Mouse (Mus musculus): ENCODE data around the gene 1810010H24Rik. TPM values are rescaled to one million over a fixed set of nuclear protein-coding genes. Genes with fewer than 3 reads are reported as not detected.

Gene 1810010H24Rik
- polyA plus RNA-seq, 1 experiment from 2014 or later = 1.5 TPM

DNA sequence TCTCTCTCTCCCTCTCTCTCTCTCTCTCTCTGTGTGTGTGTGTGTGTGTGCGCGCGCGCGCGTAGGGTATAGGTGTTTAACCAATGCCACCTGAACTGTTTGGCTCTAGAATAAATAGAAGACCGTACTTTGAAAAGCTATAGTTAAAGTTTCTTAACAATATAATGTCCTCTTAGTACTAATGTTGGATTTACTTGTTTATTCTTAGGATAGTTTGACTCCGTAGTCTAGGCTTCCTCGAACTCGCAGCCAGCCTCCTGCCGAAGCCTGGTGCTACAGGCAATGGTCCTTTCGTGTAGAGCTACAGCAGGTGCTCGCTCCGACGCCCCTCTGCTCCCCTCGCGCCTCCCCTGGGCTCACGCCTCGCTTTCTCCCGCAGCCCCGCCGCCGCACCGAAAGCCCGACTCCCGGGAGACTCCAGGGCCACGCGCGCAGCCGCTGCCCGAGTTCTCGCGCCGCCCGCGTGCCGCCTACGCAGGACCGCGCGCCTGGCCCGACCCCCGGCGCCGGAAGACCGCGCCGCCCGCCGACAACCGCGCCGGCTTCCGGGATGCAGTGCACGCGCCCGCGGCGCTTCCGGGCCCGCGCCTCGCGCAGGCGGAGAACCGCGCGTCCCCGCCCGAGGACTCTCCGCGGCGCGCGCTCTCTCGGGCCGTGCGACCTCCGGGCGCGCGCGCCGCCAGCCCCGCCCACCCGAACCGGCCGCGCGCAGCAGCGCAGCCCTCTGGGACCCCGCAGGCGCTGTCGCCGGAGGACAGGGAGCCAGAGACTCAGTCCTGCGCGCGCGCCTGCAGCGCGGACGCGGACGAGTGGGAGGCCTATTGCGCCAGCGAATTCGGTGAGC, 2.2 kb downstream of the 1810010H24Rik start:
- Histone ChIP-seq H3K9me3 (ENCODE audit: control insufficient read depth, low read length) (no peaks in the 10 kb centered on the region), H3K36me3 (ENCODE audit: control insufficient read depth, insufficient read depth, low read length) (no peaks in the 10 kb centered on the region), H3K27me3 (ENCODE audit: control insufficient read depth, insufficient read depth, low read length) (0 out of 2 replicates have a peak, but pooled peaks cover 5% of the 10 kb centered on the region), H3K9ac (ENCODE audit: low read length) (peak overlapping the region; percentile 68), H3K4me1 (ENCODE audit: control insufficient read depth, insufficient read depth, low read length) (peaks cover 12% of the 10 kb centered on the region; the same call in 1 of the 2 replicates), H3K4me2 (ENCODE audit: low read depth, severe bottlenecking) (peak overlapping the region; percentile 68), H3K4me3 (ENCODE audit: low read depth, low read length) (peak overlapping the region; percentile 62), H3K27ac (replicated peaks; ENCODE audit: low read depth, low read length) (no peak overlapping the region)
- peak; percentile 85 for DNase-seq (ENCODE audit: low spot score)
- WGBS = 1% methylated on average over 88 of the region's 107 CpGs
- ATAC-seq (ENCODE audit: insufficient number of reproducible peaks, low FRiP score, low TSS enrichment, low read depth) = peak; percentile 84

DNA sequence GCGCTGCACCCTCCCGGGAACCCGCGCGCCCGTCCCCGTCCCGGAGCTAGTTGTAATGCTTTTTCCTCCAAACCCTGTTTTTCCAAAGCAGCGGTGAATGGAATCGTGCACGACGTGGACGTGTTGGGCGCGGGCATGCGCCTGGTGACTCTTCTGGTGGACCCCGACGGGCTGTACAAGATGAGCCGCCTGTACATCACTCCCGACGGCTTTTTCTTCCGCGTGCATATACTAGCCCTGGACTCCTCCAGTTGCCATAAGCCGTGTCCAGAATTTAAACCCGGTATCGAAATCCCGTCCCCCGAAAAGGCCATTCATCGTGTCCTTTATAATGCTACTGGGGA, 2.8 kb downstream of the 1810010H24Rik start:
- Histone ChIP-seq H3K27ac (replicated peaks; ENCODE audit: low read depth, low read length) (no peak overlapping the region), H3K36me3 (ENCODE audit: control insufficient read depth, insufficient read depth, low read length) (no peaks in the 10 kb centered on the region), H3K4me3 (ENCODE audit: low read depth, low read length) (peak overlapping the region; percentile 62), H3K27me3 (ENCODE audit: control insufficient read depth, insufficient read depth, low read length) (0 out of 2 replicates have a peak, but pooled peaks cover 5% of the 10 kb centered on the region), H3K4me1 (ENCODE audit: control insufficient read depth, insufficient read depth, low read length) (peaks cover 12% of the 10 kb centered on the region; the same call in 1 of the 2 replicates), H3K9ac (ENCODE audit: low read length) (peak overlapping the region; percentile 68), H3K9me3 (ENCODE audit: control insufficient read depth, low read length) (no peaks in the 10 kb centered on the region), H3K4me2 (ENCODE audit: low read depth, severe bottlenecking) (peak overlapping the region; percentile 68)
- ATAC-seq (ENCODE audit: insufficient number of reproducible peaks, low FRiP score, low TSS enrichment, low read depth) (peak; percentile 61), DNase-seq (ENCODE audit: low spot score) (no peak)
- WGBS = 6% methylated on average over 29 of the region's 29 CpGs

DNA sequence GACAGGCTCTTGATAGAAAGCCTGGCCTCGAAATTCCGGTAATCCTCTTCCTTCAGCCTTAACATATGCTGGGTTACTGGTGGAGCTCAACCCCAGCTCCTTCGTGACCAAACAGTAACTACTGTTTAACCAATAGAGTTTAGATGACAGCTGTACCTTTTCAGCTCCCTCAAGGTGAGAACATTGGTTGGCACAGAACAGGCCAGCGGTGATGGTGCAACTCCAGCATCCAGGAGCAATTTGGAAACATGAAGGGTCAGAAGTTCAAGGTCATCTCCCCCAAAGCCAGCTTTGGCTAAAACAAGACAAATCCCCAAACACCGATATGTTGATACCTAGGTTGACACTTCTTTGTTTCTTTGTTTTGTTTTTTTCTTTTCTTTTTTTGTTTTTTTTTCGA, 3.3 kb downstream of the 1810010H24Rik start:
- 62% methylated on average over 6 of the region's 6 CpGs for WGBS
- Histone ChIP-seq H3K4me3 (ENCODE audit: low read depth, low read length) (no peak overlapping the region), H3K36me3 (ENCODE audit: control insufficient read depth, insufficient read depth, low read length) (no peaks in the 10 kb centered on the region), H3K4me1 (ENCODE audit: control insufficient read depth, insufficient read depth, low read length) (peaks cover 12% of the 10 kb centered on the region; the same call in 1 of the 2 replicates), H3K9ac (ENCODE audit: low read length) (peak overlapping the region; percentile 68; the same call in 1 of the 2 replicates), H3K4me2 (ENCODE audit: low read depth, severe bottlenecking) (peak overlapping the region; percentile 68), H3K27ac (replicated peaks; ENCODE audit: low read depth, low read length) (no peak overlapping the region), H3K27me3 (ENCODE audit: control insufficient read depth, insufficient read depth, low read length) (0 out of 2 replicates have a peak, but pooled peaks cover 5% of the 10 kb centered on the region), H3K9me3 (ENCODE audit: control insufficient read depth, low read length) (no peaks in the 10 kb centered on the region)
- no peak for DNase-seq (ENCODE audit: low spot score)
- ATAC-seq (ENCODE audit: insufficient number of reproducible peaks, low FRiP score, low TSS enrichment, low read depth) = no peak

GRCm38 (mm10) chr11:107029536-107029935, 4.1 kb downstream of the 1810010H24Rik start:
- Histone ChIP-seq H3K4me1 (ENCODE audit: control insufficient read depth, insufficient read depth, low read length) (peaks cover 9% of the 10 kb centered on the region; the same call in 1 of the 2 replicates), H3K9me3 (ENCODE audit: control insufficient read depth, low read length) (no peaks in the 10 kb centered on the region), H3K4me2 (ENCODE audit: low read depth, severe bottlenecking) (no peak overlapping the region), H3K27me3 (ENCODE audit: control insufficient read depth, insufficient read depth, low read length) (0 out of 2 replicates have a peak, but pooled peaks cover 5% of the 10 kb centered on the region), H3K4me3 (ENCODE audit: low read depth, low read length) (no peak overlapping the region), H3K9ac (ENCODE audit: low read length) (no peak overlapping the region), H3K27ac (replicated peaks; ENCODE audit: low read depth, low read length) (no peak overlapping the region), H3K36me3 (ENCODE audit: control insufficient read depth, insufficient read depth, low read length) (no peaks in the 10 kb centered on the region)
- WGBS = 55% methylated on average over 19 of the region's 19 CpGs
- DNase-seq (ENCODE audit: low spot score) (no peak), ATAC-seq (ENCODE audit: insufficient number of reproducible peaks, low FRiP score, low TSS enrichment, low read depth) (no peak)

- Histone ChIP-seq H3K36me3 (ENCODE audit: control insufficient read depth, insufficient read depth, low read length) (no peaks in the 10 kb centered on the region), H3K9me3 (ENCODE audit: control insufficient read depth, low read length) (no peaks in the 10 kb centered on the region), H3K4me2 (ENCODE audit: low read depth, severe bottlenecking) (no peak overlapping the region), H3K9ac (ENCODE audit: low read length) (no peak overlapping the region), H3K27ac (replicated peaks; ENCODE audit: low read depth, low read length) (no peak overlapping the region), H3K4me1 (ENCODE audit: control insufficient read depth, insufficient read depth, low read length) (no peaks in the 10 kb centered on the region), H3K4me3 (ENCODE audit: low read depth, low read length) (no peak overlapping the region), H3K27me3 (ENCODE audit: control insufficient read depth, insufficient read depth, low read length) (0 out of 2 replicates have a peak, but pooled peaks cover under 1% of the 10 kb centered on the region)
- DNase-seq (ENCODE audit: low spot score) = no peak
- no peak for ATAC-seq (ENCODE audit: insufficient number of reproducible peaks, low FRiP score, low TSS enrichment, low read depth)
- WGBS = 55% methylated on average over 7 of the region's 7 CpGs
Observed at GRCm38 (mm10) chr11:107031635-107032034, 6.2 kb downstream of the 1810010H24Rik start.

- H3K27me3 ChIP-seq (ENCODE audit: control insufficient read depth, insufficient read depth, low read length) = no peaks in the 10 kb centered on the region
- H3K4me1 ChIP-seq (ENCODE audit: control insufficient read depth, insufficient read depth, low read length) = no peaks in the 10 kb centered on the region
- no peak overlapping the region for H3K9ac ChIP-seq (ENCODE audit: low read length)
- H3K4me2 ChIP-seq (ENCODE audit: low read depth, severe bottlenecking) = no peak overlapping the region
- no peak for ATAC-seq (ENCODE audit: insufficient number of reproducible peaks, low FRiP score, low TSS enrichment, low read depth)
- no peaks in the 10 kb centered on the region; the same call in 1 of the 2 replicates for H3K36me3 ChIP-seq (ENCODE audit: control insufficient read depth, insufficient read depth, low read length)
- 84% methylated on average over 10 of the region's 10 CpGs for WGBS
- no peak for DNase-seq (ENCODE audit: low spot score)
- no peak overlapping the region for H3K27ac ChIP-seq (replicated peaks; ENCODE audit: low read depth, low read length)
- no peak overlapping the region for H3K4me3 ChIP-seq (ENCODE audit: low read depth, low read length)
- no peaks in the 10 kb centered on the region for H3K9me3 ChIP-seq (ENCODE audit: control insufficient read depth, low read length)
Observed at GRCm38 (mm10) chr11:107034085-107034810, 8.8 kb downstream of the 1810010H24Rik start.

DNA sequence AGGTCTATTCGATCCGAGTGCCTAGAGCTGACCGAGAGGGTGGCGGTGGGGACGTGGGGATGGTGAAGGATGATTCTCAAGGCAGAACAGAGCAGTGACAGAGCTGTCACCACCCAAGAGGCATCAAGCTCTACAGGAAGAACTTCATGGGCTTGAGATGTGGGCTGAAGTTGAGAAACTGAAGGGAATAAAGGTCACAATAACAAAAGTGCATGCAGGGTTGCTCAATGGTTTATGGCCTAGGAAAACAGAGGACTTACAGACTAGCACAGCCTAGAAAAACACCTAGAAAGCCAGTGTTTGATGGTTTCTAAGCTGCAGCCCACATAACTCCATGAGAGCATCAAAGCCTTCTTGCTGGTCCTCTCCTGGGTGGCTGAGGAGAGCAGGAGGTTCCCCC, 13.9 kb downstream of the 1810010H24Rik start:
- 93% methylated on average over 5 of the region's 5 CpGs for WGBS
- ATAC-seq (ENCODE audit: insufficient number of reproducible peaks, low FRiP score, low TSS enrichment, low read depth) (no peak), DNase-seq (ENCODE audit: low spot score) (no peak)
- H3K27me3 ChIP-seq (ENCODE audit: control insufficient read depth, insufficient read depth, low read length) = no peaks in the 10 kb centered on the region
- no peak overlapping the region for H3K9ac ChIP-seq (ENCODE audit: low read length)
- H3K4me2 ChIP-seq (ENCODE audit: low read depth, severe bottlenecking) = no peak overlapping the region
- peaks cover 8% of the 10 kb centered on the region; the same call in 1 of the 2 replicates for H3K36me3 ChIP-seq (ENCODE audit: control insufficient read depth, insufficient read depth, low read length)
- H3K4me3 ChIP-seq (ENCODE audit: low read depth, low read length) = no peak overlapping the region
- no peak overlapping the region for H3K27ac ChIP-seq (replicated peaks; ENCODE audit: low read depth, low read length)
- no peaks in the 10 kb centered on the region for H3K9me3 ChIP-seq (ENCODE audit: control insufficient read depth, low read length)
- no peaks in the 10 kb centered on the region for H3K4me1 ChIP-seq (ENCODE audit: control insufficient read depth, insufficient read depth, low read length)

- Histone ChIP-seq H3K4me2 (ENCODE audit: low read depth, severe bottlenecking) (no peak overlapping the region), H3K27ac (replicated peaks; ENCODE audit: low read depth, low read length) (no peak overlapping the region), H3K4me3 (ENCODE audit: low read depth, low read length) (no peak overlapping the region), H3K4me1 (ENCODE audit: control insufficient read depth, insufficient read depth, low read length) (no peaks in the 10 kb centered on the region), H3K9ac (ENCODE audit: low read length) (no peak overlapping the region), H3K9me3 (ENCODE audit: control insufficient read depth, low read length) (no peaks in the 10 kb centered on the region), H3K27me3 (ENCODE audit: control insufficient read depth, insufficient read depth, low read length) (no peaks in the 10 kb centered on the region), H3K36me3 (ENCODE audit: control insufficient read depth, insufficient read depth, low read length) (peaks cover 8% of the 10 kb centered on the region; the same call in 1 of the 2 replicates)
- ATAC-seq (ENCODE audit: insufficient number of reproducible peaks, low FRiP score, low TSS enrichment, low read depth) (no peak), DNase-seq (ENCODE audit: low spot score) (no peak)
- 96% methylated on average over 3 of the region's 3 CpGs for WGBS
Observed at GRCm38 (mm10) chr11:107041396-107041795, 15.9 kb downstream of the 1810010H24Rik start.

Data from limb, embryonic 11.5 days (tissue).